Mouse (Mus musculus): ENCODE results near the gene Nr4a3. TPM values are rescaled to one million over a fixed set of nuclear protein-coding genes. Genes with fewer than 3 reads are reported as not detected.
A peak's percentile ranks its signal among the peaks of the same experiment; 100 is the strongest.

Gene Nr4a3
- polyA plus RNA-seq, 1 experiment from 2014 or later: 0.13 TPM

GRCm38 (mm10) chr4:48047136-48047765, 2.3 kb downstream of the Nr4a3 start:
- Histone ChIP-seq H3K27ac (ENCODE audit: low read length) (no peak overlapping the region), H3K4me3 (ENCODE audit: low read length) (peak overlapping the region; percentile 81), H3K4me2 (ENCODE audit: low read depth, low read length) (peak overlapping the region; percentile 100), H3K4me1 (ENCODE audit: control insufficient read depth, insufficient read depth, low read length) (peaks cover 34% of the 10 kb centered on the region), H3K27me3 (ENCODE audit: control insufficient read depth, insufficient read depth, low read length) (peaks cover 42% of the 10 kb centered on the region), H3K9ac (ENCODE audit: low read length) (peak overlapping the region; percentile 77), H3K36me3 (ENCODE audit: control insufficient read depth, insufficient read depth) (no peaks in the 10 kb centered on the region), H3K9me3 (replicated peaks; ENCODE audit: control insufficient read depth, low read length) (no peaks in the 10 kb centered on the region)
- ATAC-seq (replicated peaks; ENCODE audit: extremely low read depth, insufficient read depth, low FRiP score): no peak
- under 1% methylated on average over 33 of the region's 33 CpGs for WGBS

- H3K27ac ChIP-seq (ENCODE audit: low read length): no peak overlapping the region
- no peaks in the 10 kb centered on the region for H3K36me3 ChIP-seq (ENCODE audit: control insufficient read depth, insufficient read depth)
- H3K9me3 ChIP-seq (replicated peaks; ENCODE audit: control insufficient read depth, low read length): no peaks in the 10 kb centered on the region
- peaks cover 33% of the 10 kb centered on the region for H3K4me1 ChIP-seq (ENCODE audit: control insufficient read depth, insufficient read depth, low read length)
- H3K27me3 ChIP-seq (ENCODE audit: control insufficient read depth, insufficient read depth, low read length): peaks cover 48% of the 10 kb centered on the region
- 2% methylated on average over 30 of the region's 30 CpGs for WGBS
- peak overlapping the region; percentile 77 for H3K9ac ChIP-seq (ENCODE audit: low read length)
- peak overlapping the region; percentile 81 for H3K4me3 ChIP-seq (ENCODE audit: low read length)
- H3K4me2 ChIP-seq (ENCODE audit: low read depth, low read length): peak overlapping the region; percentile 100
- ATAC-seq (replicated peaks; ENCODE audit: extremely low read depth, insufficient read depth, low FRiP score): no peak
Measured at GRCm38 (mm10) chr4:48047766-48048371, 2.9 kb downstream of the Nr4a3 start.

GRCm38 (mm10) chr4:48048456-48049315, 3.7 kb downstream of the Nr4a3 start:
- peak overlapping the region; percentile 81 for H3K4me3 ChIP-seq (ENCODE audit: low read length)
- H3K27ac ChIP-seq (ENCODE audit: low read length): no peak overlapping the region
- peaks cover 33% of the 10 kb centered on the region for H3K4me1 ChIP-seq (ENCODE audit: control insufficient read depth, insufficient read depth, low read length)
- peaks cover 56% of the 10 kb centered on the region for H3K27me3 ChIP-seq (ENCODE audit: control insufficient read depth, insufficient read depth, low read length)
- no peak for ATAC-seq (replicated peaks; ENCODE audit: extremely low read depth, insufficient read depth, low FRiP score)
- no peak overlapping the region for H3K9ac ChIP-seq (ENCODE audit: low read length)
- H3K4me2 ChIP-seq (ENCODE audit: low read depth, low read length): peak overlapping the region; percentile 100
- no peaks in the 10 kb centered on the region for H3K36me3 ChIP-seq (ENCODE audit: control insufficient read depth, insufficient read depth)
- no peaks in the 10 kb centered on the region for H3K9me3 ChIP-seq (replicated peaks; ENCODE audit: control insufficient read depth, low read length)
- 15% methylated on average over 35 of the region's 35 CpGs for WGBS

GRCm38 (mm10) chr4:48050020-48050419, 5.1 kb downstream of the Nr4a3 start:
- no peak overlapping the region for H3K9ac ChIP-seq (ENCODE audit: low read length)
- H3K4me1 ChIP-seq (ENCODE audit: control insufficient read depth, insufficient read depth, low read length): peaks cover 33% of the 10 kb centered on the region
- ATAC-seq (replicated peaks; ENCODE audit: extremely low read depth, insufficient read depth, low FRiP score): no peak
- no peaks in the 10 kb centered on the region for H3K36me3 ChIP-seq (ENCODE audit: control insufficient read depth, insufficient read depth)
- H3K9me3 ChIP-seq (replicated peaks; ENCODE audit: control insufficient read depth, low read length): no peaks in the 10 kb centered on the region
- peaks cover 64% of the 10 kb centered on the region for H3K27me3 ChIP-seq (ENCODE audit: control insufficient read depth, insufficient read depth, low read length)
- 72% methylated on average over 3 of the region's 3 CpGs for WGBS
- no peak overlapping the region for H3K4me3 ChIP-seq (ENCODE audit: low read length)
- H3K27ac ChIP-seq (ENCODE audit: low read length): no peak overlapping the region
- no peak overlapping the region for H3K4me2 ChIP-seq (ENCODE audit: low read depth, low read length)

GRCm38 (mm10) chr4:48050442-48050841, 5.5 kb downstream of the Nr4a3 start:
- no peak for ATAC-seq (replicated peaks; ENCODE audit: extremely low read depth, insufficient read depth, low FRiP score)
- Histone ChIP-seq H3K36me3 (ENCODE audit: control insufficient read depth, insufficient read depth) (no peaks in the 10 kb centered on the region), H3K4me3 (ENCODE audit: low read length) (no peak overlapping the region), H3K27me3 (ENCODE audit: control insufficient read depth, insufficient read depth, low read length) (peaks cover 64% of the 10 kb centered on the region), H3K27ac (ENCODE audit: low read length) (no peak overlapping the region), H3K9ac (ENCODE audit: low read length) (no peak overlapping the region), H3K4me1 (ENCODE audit: control insufficient read depth, insufficient read depth, low read length) (peaks cover 33% of the 10 kb centered on the region), H3K9me3 (replicated peaks; ENCODE audit: control insufficient read depth, low read length) (no peaks in the 10 kb centered on the region), H3K4me2 (ENCODE audit: low read depth, low read length) (no peak overlapping the region)
- WGBS: 69% methylated on average over 5 of the region's 5 CpGs

- no peak for ATAC-seq (replicated peaks; ENCODE audit: extremely low read depth, insufficient read depth, low FRiP score)
- H3K9ac ChIP-seq (ENCODE audit: low read length): no peak overlapping the region
- peaks cover 65% of the 10 kb centered on the region for H3K27me3 ChIP-seq (ENCODE audit: control insufficient read depth, insufficient read depth, low read length)
- no peak overlapping the region for H3K27ac ChIP-seq (ENCODE audit: low read length)
- peak overlapping the region; percentile 59 for H3K4me3 ChIP-seq (ENCODE audit: low read length)
- H3K36me3 ChIP-seq (ENCODE audit: control insufficient read depth, insufficient read depth): no peaks in the 10 kb centered on the region
- peak overlapping the region; percentile 89 for H3K4me2 ChIP-seq (ENCODE audit: low read depth, low read length)
- H3K4me1 ChIP-seq (ENCODE audit: control insufficient read depth, insufficient read depth, low read length): peaks cover 28% of the 10 kb centered on the region
- WGBS: 18% methylated on average over 19 of the region's 19 CpGs
- H3K9me3 ChIP-seq (replicated peaks; ENCODE audit: control insufficient read depth, low read length): no peaks in the 10 kb centered on the region
Measured at GRCm38 (mm10) chr4:48051086-48051673, 6.2 kb downstream of the Nr4a3 start.

- ATAC-seq (replicated peaks; ENCODE audit: extremely low read depth, insufficient read depth, low FRiP score): no peak; the same call in 1 of the 2 replicates
- no peak overlapping the region for H3K27ac ChIP-seq (ENCODE audit: low read length)
- under 1% methylated on average over 37 of the region's 37 CpGs for WGBS
- peak overlapping the region; percentile 89 for H3K4me2 ChIP-seq (ENCODE audit: low read depth, low read length)
- no peaks in the 10 kb centered on the region for H3K9me3 ChIP-seq (replicated peaks; ENCODE audit: control insufficient read depth, low read length)
- H3K9ac ChIP-seq (ENCODE audit: low read length): peak overlapping the region; percentile 62
- peaks cover 22% of the 10 kb centered on the region for H3K4me1 ChIP-seq (ENCODE audit: control insufficient read depth, insufficient read depth, low read length)
- H3K4me3 ChIP-seq (ENCODE audit: low read length): peak overlapping the region; percentile 59
- peaks cover 68% of the 10 kb centered on the region for H3K27me3 ChIP-seq (ENCODE audit: control insufficient read depth, insufficient read depth, low read length)
- no peaks in the 10 kb centered on the region for H3K36me3 ChIP-seq (ENCODE audit: control insufficient read depth, insufficient read depth)
Measured at GRCm38 (mm10) chr4:48051674-48052121, 6.7 kb downstream of the Nr4a3 start.

GRCm38 (mm10) chr4:48061716-48062115, 16.8 kb downstream of the Nr4a3 start:
- no peak for ATAC-seq (replicated peaks; ENCODE audit: extremely low read depth, insufficient read depth, low FRiP score)
- H3K27ac ChIP-seq (ENCODE audit: low read length): no peak overlapping the region
- H3K9ac ChIP-seq (ENCODE audit: low read length): no peak overlapping the region
- no peaks in the 10 kb centered on the region for H3K9me3 ChIP-seq (replicated peaks; ENCODE audit: control insufficient read depth, low read length)
- H3K27me3 ChIP-seq (ENCODE audit: control insufficient read depth, insufficient read depth, low read length): 0 out of 2 replicates have a peak, but pooled peaks cover 2% of the 10 kb centered on the region
- no peak overlapping the region for H3K4me2 ChIP-seq (ENCODE audit: low read depth, low read length)
- WGBS: 77% methylated on average over 8 of the region's 8 CpGs
- H3K4me3 ChIP-seq (ENCODE audit: low read length): no peak overlapping the region
- no peaks in the 10 kb centered on the region for H3K36me3 ChIP-seq (ENCODE audit: control insufficient read depth, insufficient read depth)
- no peaks in the 10 kb centered on the region for H3K4me1 ChIP-seq (ENCODE audit: control insufficient read depth, insufficient read depth, low read length)

All from heart, embryonic 16.5 days (tissue).